Mouse (Mus musculus) myocyte (in vitro differentiated cells): Measurements from ENCODE around the gene Tbx21. TPM values are rescaled to one million over a fixed set of nuclear protein-coding genes. Genes with fewer than 3 reads are reported as not detected.
A peak's percentile ranks its signal among the peaks of the same experiment; 100 is the strongest.

ENCODE experiments used
- H3K27me3 ChIP-seq: one replicate; pipeline ENCODE4 v1.6.1; 2011; ENCODE audit not compliant: control insufficient read depth, insufficient read depth, insufficient read length
- H3K36me3 ChIP-seq: one replicate; pipeline ENCODE4 v1.6.1; 2011; ENCODE audit not compliant: control insufficient read depth, insufficient read depth
- H3K4me2 ChIP-seq: one replicate; pipeline ENCODE4 v1.6.1; 2011; ENCODE audit warnings: low read depth, control low read depth
- H3K4me3 ChIP-seq: one replicate; pipeline ENCODE4 v1.5.1; 2011; ENCODE audit warnings: mild to moderate bottlenecking, control low read depth, moderate library complexity
- H3K79me2 ChIP-seq: one replicate; pipeline ENCODE4 v1.6.1; 2011; ENCODE audit not compliant: control insufficient read depth, insufficient read depth
- H3ac ChIP-seq: one replicate; pipeline ENCODE4 v1.6.1; 2011; ENCODE audit not compliant: control insufficient read depth, insufficient read length
- CEBPB ChIP-seq: IDR thresholded peaks from 2 replicates; pipeline ENCODE4 v1.6.1; 2011; ENCODE audit warnings: mild to moderate bottlenecking, moderate library complexity; ENCODE audit not compliant: poor library complexity, insufficient read depth, severe bottlenecking
- E2F4 ChIP-seq: IDR thresholded peaks from one replicate; pipeline ENCODE4 v1.6.1; 2011; ENCODE audit warnings: mild to moderate bottlenecking, control low read depth, moderate library complexity; ENCODE audit not compliant: insufficient read depth
- MAX ChIP-seq: IDR thresholded peaks from one replicate; pipeline ENCODE4 v1.6.1; 2011; ENCODE audit warnings: low read depth, mild to moderate bottlenecking, control low read depth
- MYOD1 ChIP-seq, 3 experiments: IDR thresholded peaks; one replicate each; pipeline ENCODE4 v1.6.1; 2011; ENCODE audit warnings: control low read depth in 2 of 3, low read depth in 2 of 3, mild to moderate bottlenecking in 2 of 3, moderate library complexity in 1 of 3; ENCODE audit not compliant: insufficient read length in 2 of 3, control insufficient read depth in 1 of 3
- MYOG ChIP-seq, 3 experiments: IDR thresholded peaks; one replicate each; pipeline ENCODE4 v1.6.1; 2011; ENCODE audit warnings: control low read depth in 2 of 3, low read depth in 2 of 3, mild to moderate bottlenecking in 2 of 3; ENCODE audit not compliant: insufficient read length in 2 of 3, control insufficient read depth in 1 of 3, insufficient read depth in 1 of 3
- POLR2A ChIP-seq: IDR thresholded peaks from one replicate; pipeline ENCODE4 v1.6.1; 2011; ENCODE audit warnings: low read depth, mild to moderate bottlenecking, control low read depth, moderate library complexity; ENCODE audit not compliant: insufficient read length
- POLR2AphosphoS2 ChIP-seq: IDR thresholded peaks from one replicate; pipeline ENCODE4 v1.6.1; 2011; ENCODE audit warnings: low read depth, control low read depth; ENCODE audit not compliant: insufficient read length
- REST ChIP-seq: IDR thresholded peaks from one replicate; pipeline ENCODE4 v1.6.1; 2011; ENCODE audit warnings: mild to moderate bottlenecking, control low read depth, moderate library complexity; ENCODE audit not compliant: insufficient read depth, insufficient read length
- SRF ChIP-seq: IDR thresholded peaks from one replicate; pipeline ENCODE4 v1.6.1; 2011; ENCODE audit warnings: low read depth; ENCODE audit not compliant: control insufficient read depth, insufficient read length
- TCF12 ChIP-seq: IDR thresholded peaks from one replicate; pipeline ENCODE4 v1.6.1; 2011; ENCODE audit warnings: mild to moderate bottlenecking, control low read depth; ENCODE audit not compliant: poor library complexity, insufficient read depth, severe bottlenecking
- TCF3 ChIP-seq: IDR thresholded peaks from one replicate; pipeline ENCODE4 v1.6.1; 2011; ENCODE audit warnings: low read depth, control low read depth; ENCODE audit not compliant: insufficient read length
- USF1 ChIP-seq: IDR thresholded peaks from one replicate; pipeline ENCODE4 v1.6.1; 2011; ENCODE audit warnings: low read depth, mild to moderate bottlenecking, control low read depth, moderate library complexity
- polyA plus RNA-seq: library from polyadenylated mRNA; unstranded; fragments of >200 nt; fragmentation: generic; extraction: Trizol; gene quantifications from one replicate; pipeline ENCODE4 v1.2.1, GENCODE M21; 2012; ENCODE audit warnings: missing spikeins

Tbx21 gene
- polyA plus RNA-seq, 1 experiment, result not detected

DNA sequence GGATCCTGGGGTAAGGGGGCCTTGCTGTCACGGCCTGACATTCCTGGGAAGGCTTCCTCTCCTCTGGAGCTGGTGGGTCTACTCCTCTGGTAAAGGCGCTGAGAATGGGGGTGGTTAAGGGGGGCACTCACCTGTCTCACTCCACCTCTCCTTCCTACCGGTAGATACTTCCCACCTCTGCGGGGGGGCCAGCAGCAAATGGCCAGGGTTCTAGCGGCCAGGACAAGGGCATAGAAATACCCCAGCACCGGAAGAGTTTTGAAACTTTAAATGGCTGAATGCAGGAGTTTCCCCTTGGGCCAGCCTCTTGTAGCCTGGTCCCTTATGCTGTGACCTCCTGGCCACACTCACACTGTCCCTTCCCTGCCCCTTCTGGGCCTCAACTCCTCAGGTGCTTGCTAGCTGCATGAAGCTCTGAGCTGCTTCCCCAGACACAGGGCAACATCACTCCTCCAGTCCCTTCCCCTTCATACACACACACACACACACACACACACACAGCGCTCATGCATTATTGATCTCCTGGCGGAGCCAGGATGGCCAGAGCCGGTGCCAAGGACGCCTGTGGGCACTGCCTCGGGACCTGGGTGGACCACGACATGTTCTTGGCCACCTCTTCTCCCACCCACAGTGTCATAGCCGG is 64.1 kb downstream of the Tbx21 start:
- peak overlapping the region; percentile 37 for H3K4me3 ChIP-seq
- peak overlapping the region; percentile 19 for H3ac ChIP-seq
- H3K36me3 ChIP-seq, result no peaks in the 10 kb centered on the region
- no peaks in the 10 kb centered on the region for H3K27me3 ChIP-seq
- peak overlapping the region; percentile 56 for H3K4me2 ChIP-seq
- no peak for TF ChIP-seq E2F4
- H3K79me2 ChIP-seq, result no peaks in the 10 kb centered on the region

DNA sequence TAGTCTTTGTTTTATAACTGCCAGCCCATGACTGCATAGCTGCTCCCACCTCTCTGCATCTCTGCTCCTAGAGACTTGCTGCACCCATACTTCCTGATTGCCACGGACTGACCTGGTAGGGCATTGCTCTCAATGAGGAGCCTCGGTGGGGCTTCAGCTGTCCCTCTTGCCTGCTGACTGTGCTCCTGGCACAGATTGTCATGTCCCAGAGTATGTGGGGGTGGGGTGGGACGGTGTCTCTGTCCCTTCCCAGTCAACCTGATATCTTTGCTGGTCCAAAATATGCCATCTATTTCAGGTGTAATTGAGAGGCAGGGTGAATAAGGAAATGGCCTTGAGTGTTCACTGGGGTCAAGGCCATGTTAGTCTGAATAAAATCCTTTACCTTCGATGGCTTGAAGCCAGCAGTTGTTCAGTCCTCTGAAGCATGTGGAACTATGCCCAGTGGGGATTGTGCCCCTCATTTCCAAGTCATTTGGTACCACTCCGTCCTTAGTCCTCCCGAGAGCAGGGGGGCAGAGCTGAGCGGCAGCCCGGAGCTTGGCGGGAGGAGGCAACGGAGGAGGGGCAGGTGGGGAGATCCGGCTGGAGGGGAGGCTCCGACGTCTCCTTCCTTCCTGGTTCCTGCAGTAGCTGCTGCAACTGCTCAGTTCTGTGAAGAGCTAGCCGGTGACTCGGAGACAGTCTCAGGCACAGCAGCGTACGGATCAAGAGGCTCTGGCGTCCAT is 64.8 kb downstream of the Tbx21 start, which contains the start of gene Osbpl7:
Osbpl7 (plus strand) TSS at position 413 of the 728 bp plus-strand sequence.
- peak within 1 kb of the TSS; percentile 37 for H3K4me3 ChIP-seq
- TF ChIP-seq POLR2A (peak; percentile 67), TCF12 (no peak), CEBPB (no peak), POLR2AphosphoS2 (peak; percentile 48), MYOG (IDR thresholded peaks at IDR 0.05; ENCODE audit: control insufficient read depth in 1 of 3, insufficient read depth in 1 of 3, insufficient read length in 2 of 3, low read depth in 2 of 3) (peak in 1 of 3 experiments; percentile 16), SRF (no peak), MYOD1 (IDR thresholded peaks at IDR 0.05; ENCODE audit: control insufficient read depth in 1 of 3, insufficient read length in 2 of 3, low read depth in 2 of 3) (peak in 2 of 3 experiments; percentile 20 to 41), MAX (no peak), TCF3 (no peak), REST (no peak), USF1 (no peak), E2F4 (no peak)
- H3K79me2 ChIP-seq, result peaks cover 4% of the 10 kb centered on the region
- no peaks in the 10 kb centered on the region for H3K27me3 ChIP-seq
- peaks cover 5% of the 10 kb centered on the region for H3K36me3 ChIP-seq
- peak within 1 kb of the TSS; percentile 56 for H3K4me2 ChIP-seq
- H3ac ChIP-seq, result peak within 1 kb of the TSS; percentile 19

DNA sequence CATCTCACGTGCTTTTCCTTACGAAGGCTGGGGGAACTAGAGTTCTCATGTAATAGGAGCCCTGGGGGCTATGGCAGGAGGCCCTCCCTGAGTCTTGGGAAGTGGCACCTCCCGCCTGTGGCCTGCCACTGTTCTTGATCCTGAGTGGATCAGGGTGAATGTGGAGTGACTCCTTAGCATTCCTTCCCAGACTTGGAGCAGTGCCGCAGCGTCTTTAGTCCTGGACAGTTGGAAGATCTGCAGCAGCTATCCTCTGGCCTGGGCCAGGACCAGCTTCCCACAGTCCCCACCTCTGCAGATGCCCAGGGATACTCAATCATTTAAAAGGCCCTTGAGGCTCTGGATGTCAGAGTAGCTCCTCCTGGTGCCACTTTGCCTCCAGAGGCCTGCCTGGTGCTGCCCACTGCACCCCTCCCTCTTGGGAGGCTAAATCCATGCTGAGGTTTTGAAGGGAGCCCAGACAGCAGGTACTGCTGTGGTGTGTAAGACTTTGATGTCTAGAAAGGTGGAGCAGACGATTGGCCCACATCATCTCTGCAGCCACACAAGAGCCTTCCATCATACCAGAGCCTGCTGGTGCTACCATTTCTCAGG is 65.5 kb downstream of the Tbx21 start:
- Histone ChIP-seq H3K36me3 (peaks cover 5% of the 10 kb centered on the region), H3K4me2 (no peak overlapping the region)
- no peak for TF ChIP-seq MYOG (IDR thresholded peaks at IDR 0.05; ENCODE audit: control insufficient read depth in 1 of 3, insufficient read depth in 1 of 3, insufficient read length in 2 of 3, low read depth in 2 of 3)

DNA sequence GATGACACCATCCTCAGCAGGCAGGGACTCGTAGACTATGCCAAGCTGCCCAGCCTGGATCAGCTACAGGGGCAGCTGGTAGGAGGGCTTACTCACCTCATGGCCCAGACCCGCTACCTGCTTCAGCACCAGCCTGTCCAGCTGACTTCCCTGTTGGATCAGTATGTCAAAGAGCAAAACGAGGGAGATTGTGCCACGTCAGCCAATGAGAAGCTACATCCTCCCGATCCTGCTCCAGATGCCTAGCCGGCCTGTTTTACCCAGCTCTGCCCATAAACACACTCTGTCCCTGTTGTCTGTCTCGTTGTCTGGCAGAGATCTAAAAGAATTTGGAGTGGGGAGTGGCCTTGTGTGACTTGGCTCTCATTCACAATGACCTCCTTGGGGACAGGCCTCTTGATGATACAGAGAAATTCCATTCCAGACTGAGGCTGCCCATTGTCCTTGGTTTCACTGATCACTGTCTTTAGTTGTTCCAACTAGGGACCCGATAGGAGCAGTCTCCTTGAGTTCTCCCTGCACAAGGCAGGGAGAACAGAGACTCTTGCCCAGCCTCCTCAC is 67.0 kb downstream of the Tbx21 start:
- H3K27me3 ChIP-seq, result no peaks in the 10 kb centered on the region
- H3K79me2 ChIP-seq, result peaks cover 12% of the 10 kb centered on the region
- H3K36me3 ChIP-seq, result peaks cover 5% of the 10 kb centered on the region
- H3ac ChIP-seq, result no peak overlapping the region
- H3K4me2 ChIP-seq, result no peak overlapping the region
- TF ChIP-seq E2F4 (no peak), POLR2A (no peak), MAX (no peak), MYOG (IDR thresholded peaks at IDR 0.05; ENCODE audit: control insufficient read depth in 1 of 3, insufficient read depth in 1 of 3, insufficient read length in 2 of 3, low read depth in 2 of 3) (no peak), TCF3 (no peak), TCF12 (no peak), MYOD1 (IDR thresholded peaks at IDR 0.05; ENCODE audit: control insufficient read depth in 1 of 3, insufficient read length in 2 of 3, low read depth in 2 of 3) (no peak), CEBPB (no peak), USF1 (no peak), SRF (no peak), REST (no peak), POLR2AphosphoS2 (no peak)
- no peak overlapping the region for H3K4me3 ChIP-seq

More for the DNA sequence above, 65.5 kb downstream of the Tbx21 start:
- Histone ChIP-seq H3K4me3 (no peak overlapping the region), H3ac (no peak overlapping the region), H3K79me2 (peaks cover 4% of the 10 kb centered on the region), H3K27me3 (no peaks in the 10 kb centered on the region)

Other genes starting within 250 kb of the Tbx21 start
- gene Cdk5rap3, start 198.8 kb downstream of the Tbx21 start, polyA plus RNA-seq, result 65.8 TPM
- 0.07 TPM for gene Prr15l, start 187.2 kb downstream of the Tbx21 start, polyA plus RNA-seq
- gene Pnpo, start 171.3 kb downstream of the Tbx21 start, polyA plus RNA-seq, result 7.5 TPM
- 11.5 TPM for gene Sp2, start 132.4 kb downstream of the Tbx21 start, polyA plus RNA-seq
- 6.0 TPM for gene Sp6, start 101.9 kb downstream of the Tbx21 start, polyA plus RNA-seq
- gene Scrn2, start 85.4 kb downstream of the Tbx21 start, polyA plus RNA-seq, result 22.4 TPM
- gene Lrrc46, start 73.9 kb downstream of the Tbx21 start, polyA plus RNA-seq, result 1.4 TPM
- 66.0 TPM for gene Mrpl10, start 73.8 kb downstream of the Tbx21 start, polyA plus RNA-seq
- gene Osbpl7, start 64.7 kb downstream of the Tbx21 start, polyA plus RNA-seq, result 1.4 TPM
- 0.22 TPM for gene Tbkbp1, start 36.2 kb upstream of the Tbx21 start, polyA plus RNA-seq
- gene Kpnb1, start 72.5 kb upstream of the Tbx21 start, polyA plus RNA-seq, result 103 TPM
- gene Npepps, start 165.3 kb upstream of the Tbx21 start, polyA plus RNA-seq, result 45.6 TPM
- 36.3 TPM for gene Mrpl45, start 200.4 kb upstream of the Tbx21 start, polyA plus RNA-seq
- 0.08 TPM for gene Gpr179, start 236.7 kb upstream of the Tbx21 start, polyA plus RNA-seq
- gene Socs7, start 247.2 kb upstream of the Tbx21 start, polyA plus RNA-seq, result 19.8 TPM